ENCODE assay signal across 22 mouse cellular contexts in genomic region chr13:38531498-38531897, GRCm38 (mm10).
"Had no signal": no experiment of that assay in that cellular context is flagged by ENCODE, and none has a peak within 500 bp of the region (broad histone marks: within the 10 kb centered on the region; RNA-seq: fewer than 3 reads in every experiment).

No protein-coding gene starts in this region.

- H3K27ac ChIP-seq: gastrocnemius, adult 2 months; heart, adult 2 months; heart, embryonic 13.5 days; heart, embryonic 15.5 days; hindbrain, embryonic 10.5 days; hindbrain, embryonic 12.5 days; hindbrain, embryonic 14.5 days; intestine, embryonic 15.5 days; layer of hippocampus, adult 2 months; limb, embryonic 13.5 days; limb, embryonic 15.5 days; liver, embryonic 12.5 days; liver, embryonic 14.5 days had no signal

- H3K27me3 ChIP-seq: hindbrain, embryonic 12.5 days; intestine, embryonic 15.5 days had no signal

- H3K36me3 ChIP-seq: heart, embryonic 13.5 days; heart, embryonic 15.5 days; hindbrain, embryonic 10.5 days; hindbrain, embryonic 12.5 days; intestine, embryonic 15.5 days; limb, embryonic 13.5 days; limb, embryonic 15.5 days; liver, embryonic 12.5 days had no signal

- H3K4me3 ChIP-seq: gastrocnemius, adult 2 months; heart, adult 2 months; heart, embryonic 13.5 days; heart, embryonic 15.5 days; hindbrain, embryonic 10.5 days; hindbrain, embryonic 12.5 days; intestine, embryonic 15.5 days; layer of hippocampus, adult 2 months; limb, embryonic 13.5 days; limb, embryonic 15.5 days; liver, embryonic 12.5 days had no signal

- DNase-seq: gastrocnemius, adult 2 months; gastrocnemius, postnatal 10 days; gastrocnemius, postnatal 25 days; heart, adult 2 months; heart, postnatal 14 days; heart, postnatal 36 days; kidney, adult 18-20 months; kidney, adult 8-10 months; kidney, postnatal 10 days; kidney, postnatal 4 days; left cerebral cortex, postnatal 4 days had no signal
